Comparison of ENCODE assay signal across 8 mouse cellular contexts in the genomic region with DNA sequence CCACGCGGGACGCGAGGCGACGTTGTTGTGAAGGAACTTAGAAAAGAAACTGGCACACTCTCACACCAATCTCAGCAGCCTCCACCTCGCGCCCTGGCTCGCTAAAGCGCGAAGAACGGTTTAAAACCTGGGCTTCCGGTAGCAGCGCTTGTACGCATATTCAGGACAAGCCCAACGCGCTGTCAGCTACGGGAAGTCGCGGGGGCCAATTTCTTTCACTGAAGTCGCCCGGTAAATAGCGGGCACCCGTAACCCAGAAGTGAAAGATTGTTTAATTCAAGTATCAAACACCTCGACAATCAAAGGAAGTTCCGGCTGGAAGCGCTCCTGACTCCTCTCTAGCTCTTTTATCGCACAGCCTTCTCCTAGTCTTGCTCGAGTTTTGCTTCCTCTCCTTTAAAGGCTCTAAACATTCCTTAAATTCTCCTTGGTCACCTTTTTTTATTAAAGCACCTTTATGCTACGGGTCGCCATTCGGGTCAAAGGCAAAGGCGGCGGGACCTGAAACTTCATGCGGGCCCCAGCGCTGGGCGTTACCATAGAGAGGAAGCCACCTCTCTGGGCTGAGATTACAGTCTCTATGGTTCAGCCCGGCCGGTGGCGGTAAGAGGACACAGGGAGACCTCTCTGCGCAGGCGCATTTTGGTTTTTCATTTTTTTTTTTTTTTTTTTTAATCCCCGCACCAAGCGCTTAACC. TPM values are rescaled to one million over a fixed set of nuclear protein-coding genes. Genes with fewer than 3 reads are reported as not detected.
DNase-seq lines count a peak whose midpoint lies in the region; ATAC-seq and TF ChIP-seq lines count a peak whose summit lies in the region.

A gene (plus strand): TSS at position 302 of the 697 bp plus-strand sequence.

- H3K27me3 ChIP-seq in hindbrain, embryonic 10.5 days (ENCODE audit: insufficient read depth, poor library complexity, severe bottlenecking), result no peaks in the 10 kb centered on the region
- no peaks in the 10 kb centered on the region for H3K27me3 ChIP-seq in lung, postnatal 0 days (replicated peaks; ENCODE audit: insufficient read depth, low read length)

- peaks cover 19% of the 10 kb centered on the region for H3K36me3 ChIP-seq in hindbrain, embryonic 10.5 days
- no peaks in the 10 kb centered on the region for H3K36me3 ChIP-seq in lung, postnatal 0 days (ENCODE audit: insufficient read depth, low read length)

- peak within 1 kb of the TSS; percentile 97 for H3K27ac ChIP-seq in hindbrain, embryonic 10.5 days
- peak within 1 kb of the TSS; percentile 94 for H3K27ac ChIP-seq in lung, postnatal 0 days (ENCODE audit: low read length)

- no peaks in the 10 kb centered on the region for H3K9me3 ChIP-seq in hindbrain, embryonic 10.5 days
- H3K9me3 ChIP-seq in lung, postnatal 0 days (ENCODE audit: low read length), result no peaks in the 10 kb centered on the region

- TF ChIP-seq CTCF in lung, postnatal 0 days (IDR thresholded peaks at IDR 0.05), result no peak

- peak; percentile 94 for ATAC-seq in frontal cortex, adult (ENCODE audit: low TSS enrichment)
- peak; percentile 98 for ATAC-seq in lung, postnatal 0 days

- peaks cover 22% of the 10 kb centered on the region for H3K4me1 ChIP-seq in hindbrain, embryonic 10.5 days (replicated peaks)
- H3K4me1 ChIP-seq in lung, postnatal 0 days (ENCODE audit: insufficient read depth, low read depth, low read length), result peaks cover 4% of the 10 kb centered on the region; the same call in 1 of the 2 replicates

- peak; percentile 97 for DNase-seq in MN1 (ENCODE audit: low spot score)
- DNase-seq in cerebellum, adult 9-10 months, result peak; percentile 98
- DNase-seq in hindbrain, embryonic 10.5 days (ENCODE audit: low spot score), result peak; percentile 93
- DNase-seq in layer of hippocampus, adult 9-11 months, result peak; percentile 95
- peak; percentile 99 for DNase-seq in lung, postnatal 0 days (ENCODE audit: low spot score)
- peak; percentile 84 for DNase-seq in ovary, postnatal 14 days (ENCODE audit: low spot score)
- peak; percentile 96 for DNase-seq in thymus, postnatal 14 days

- TF ChIP-seq EP300 in lung, postnatal 0 days (IDR thresholded peaks at IDR 0.05), result peak; percentile 86

- peak within 1 kb of the TSS; percentile 78 for H3K9ac ChIP-seq in lung, postnatal 0 days (replicated peaks; ENCODE audit: low read depth)

- H3K4me2 ChIP-seq in lung, postnatal 0 days (replicated peaks; ENCODE audit: low read depth, low read length), result peak within 1 kb of the TSS; percentile 79

- H3K4me3 ChIP-seq in hindbrain, embryonic 10.5 days, result peak within 1 kb of the TSS; percentile 93
- H3K4me3 ChIP-seq in lung, postnatal 0 days (ENCODE audit: low read depth, low read length), result peak within 1 kb of the TSS; percentile 71

- WGBS in hindbrain, embryonic 10.5 days, result under 1% methylated on average over 44 of the region's 44 CpGs
- WGBS in lung, postnatal 0 days, result under 1% methylated on average over 43 of the region's 44 CpGs

RNA-seq across cellular contexts. Expression of the gene that starts here (rescaled TPM):
- 95.3 and 97.6 TPM in 2 replicates for polyA plus RNA-seq in hindbrain, embryonic 10.5 days (2016; fragmentation: Nextera tagmentation; extraction: Ambion mirVana)
- 14.8 and 19.6 TPM in 2 replicates for polyA plus RNA-seq in lung, postnatal 0 days (2015; fragmentation: Nextera tagmentation; extraction: Ambion mirVana)

Comparison
In these comparisons a context has a peak if more than half of its experiments do, and no peak if none do; other contexts are left out.
1. Peak in every context shown above with its lines: DNase-seq, ATAC-seq, H3K4me3 ChIP-seq and H3K27ac ChIP-seq.